Mouse (Mus musculus) activated CD4-positive, CD25-positive, alpha-beta regulatory T cell, adult 4 months (primary cell): ENCODE measurements around the gene Desi2. TPM values are rescaled to one million over a fixed set of nuclear protein-coding genes. Genes with fewer than 3 reads are reported as not detected.
"Not testable (repeated sequence)": the region's sequence is repeated elsewhere in the genome, so short reads cannot be mapped to it uniquely, and the experiment has no call there.

Source experiments
- ATAC-seq: one replicate; pipeline ENCODE4 v1.8.0; 2017
- polyA plus RNA-seq, 2 experiments: library from polyadenylated mRNA; unstranded; fragments of 100-300 nt; shearing (Covaris generic); gene quantifications; one replicate each; pipeline ENCODE4 v1.2.1; 2017

The Desi2 gene
- polyA plus RNA-seq, 2 experiments from 2014 or later, result 7.3 to 8.4 TPM

DNA sequence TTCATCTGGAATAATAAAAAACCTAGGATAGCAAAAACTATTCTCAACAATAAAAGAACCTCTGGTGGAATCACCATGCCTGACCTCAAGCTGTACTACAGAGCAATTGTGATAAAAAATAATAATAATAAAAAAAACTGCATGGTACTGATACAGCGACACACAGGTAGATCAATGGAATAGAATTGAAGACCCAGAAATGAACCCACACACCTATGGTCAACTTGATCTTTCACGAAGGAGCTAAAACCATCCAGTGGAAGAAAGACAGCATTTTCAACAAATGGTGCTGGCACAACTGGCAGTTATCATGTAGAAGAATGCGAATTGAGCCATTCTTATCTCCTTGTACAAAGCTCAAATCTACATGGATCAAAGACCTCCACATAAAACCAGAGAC lies 78.2 kb downstream of the Desi2 start:
- not testable (repeated sequence) for ATAC-seq

DNA sequence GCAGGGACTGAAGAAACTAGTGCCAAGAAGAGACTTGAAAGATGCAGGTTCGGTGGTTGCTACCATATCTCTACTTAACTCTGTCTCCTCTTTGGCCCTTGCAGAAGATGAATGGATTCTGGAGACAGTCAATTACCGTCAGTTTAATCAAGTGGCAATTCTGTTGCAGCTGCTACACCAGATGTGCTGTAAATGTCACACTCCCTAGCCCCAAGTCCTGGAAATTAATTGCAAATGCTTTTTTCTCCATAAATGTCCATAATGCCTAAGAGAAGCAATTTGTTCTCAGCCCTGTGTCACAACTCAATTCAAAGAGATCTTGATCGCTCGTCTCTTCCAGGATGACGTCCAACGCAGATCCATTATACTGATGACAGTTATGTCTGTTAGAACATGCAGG lies 83.4 kb downstream of the Desi2 start:
- no peak for ATAC-seq

DNA sequence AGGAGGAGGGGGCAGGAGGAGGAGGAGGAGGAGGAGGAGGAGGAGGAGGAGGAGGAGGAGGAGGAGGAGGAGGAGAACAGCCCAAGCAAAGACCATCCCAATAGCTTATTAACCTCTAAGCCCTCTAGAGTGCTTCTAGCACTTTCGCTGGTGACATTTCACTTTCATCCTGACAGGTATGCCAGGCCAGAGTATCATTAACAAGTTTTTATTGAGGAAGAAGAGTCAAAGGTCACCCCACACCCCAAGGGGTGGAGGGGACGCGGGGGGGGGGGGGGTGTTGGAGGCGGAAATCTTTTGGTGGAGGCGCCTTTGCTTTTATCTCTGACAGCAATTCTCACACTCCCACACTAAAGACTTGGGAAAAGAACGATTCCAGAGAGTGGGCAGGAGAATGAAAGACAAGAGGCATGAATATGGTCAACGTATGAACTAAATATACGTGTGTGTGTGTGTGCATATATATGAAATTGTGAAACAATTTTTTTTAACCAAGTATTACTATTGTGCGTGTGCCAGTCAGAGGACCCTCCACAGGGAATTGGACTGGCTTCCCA lies 88.0 kb downstream of the Desi2 start:
- no peak for ATAC-seq

DNA sequence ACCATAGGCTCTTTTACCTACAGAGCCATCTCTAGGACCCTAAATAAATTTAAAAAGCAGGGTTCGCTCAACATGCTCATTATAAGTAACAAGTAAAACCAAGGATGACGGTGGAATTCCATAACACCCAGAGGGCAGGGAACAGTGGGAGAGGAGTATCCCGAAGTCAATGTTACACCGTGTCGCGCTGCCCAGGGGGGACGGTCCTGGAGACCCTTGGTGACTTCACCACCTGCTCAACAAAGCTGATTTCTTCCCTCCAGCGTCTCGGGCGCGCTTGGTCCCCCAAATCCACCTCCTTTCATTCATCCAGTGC lies 88.5 kb downstream of the Desi2 start:
- no peak for ATAC-seq

DNA sequence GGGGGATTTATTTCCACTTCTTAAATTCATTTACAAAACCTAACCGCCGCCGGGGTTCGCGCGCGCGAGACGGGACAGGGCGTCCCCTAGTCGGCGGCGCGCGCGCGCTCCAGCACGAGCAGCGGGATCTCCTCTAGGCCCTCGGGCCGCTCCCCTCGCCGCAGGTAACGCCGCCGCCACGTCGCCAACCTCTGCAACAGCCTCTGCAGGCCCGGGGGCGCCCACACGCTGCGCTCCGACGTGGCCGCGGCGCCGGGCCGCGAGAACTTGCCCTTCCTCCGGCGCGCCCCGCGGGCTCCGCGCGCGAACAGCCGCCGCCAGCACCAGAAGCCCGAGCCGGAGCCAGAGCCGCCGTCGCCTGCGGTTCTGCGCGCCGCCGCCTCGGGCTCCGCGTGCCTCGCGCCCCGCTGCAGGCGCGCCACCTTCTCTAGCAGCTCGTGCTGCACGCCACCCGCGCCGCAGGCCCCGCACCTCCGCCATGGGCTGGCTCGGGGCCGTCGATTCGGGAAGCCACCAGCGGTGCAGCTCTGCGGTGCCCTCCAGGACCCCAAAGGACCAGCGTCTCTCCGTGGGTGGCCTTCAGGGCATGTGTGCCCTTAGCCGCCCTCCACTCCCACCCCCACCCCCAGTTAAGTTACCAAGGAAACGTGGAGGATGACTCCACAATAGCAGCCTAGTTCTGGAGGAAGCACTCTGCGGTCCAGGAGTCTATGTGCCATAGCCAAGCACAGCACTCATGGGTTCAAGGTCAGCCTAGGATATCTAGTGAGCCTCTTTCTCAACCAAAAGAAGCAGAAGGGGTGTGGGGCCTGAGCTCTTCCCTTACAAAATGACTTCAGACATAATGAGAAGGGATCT lies 89.1 kb downstream of the Desi2 start:
- no peak for ATAC-seq

DNA sequence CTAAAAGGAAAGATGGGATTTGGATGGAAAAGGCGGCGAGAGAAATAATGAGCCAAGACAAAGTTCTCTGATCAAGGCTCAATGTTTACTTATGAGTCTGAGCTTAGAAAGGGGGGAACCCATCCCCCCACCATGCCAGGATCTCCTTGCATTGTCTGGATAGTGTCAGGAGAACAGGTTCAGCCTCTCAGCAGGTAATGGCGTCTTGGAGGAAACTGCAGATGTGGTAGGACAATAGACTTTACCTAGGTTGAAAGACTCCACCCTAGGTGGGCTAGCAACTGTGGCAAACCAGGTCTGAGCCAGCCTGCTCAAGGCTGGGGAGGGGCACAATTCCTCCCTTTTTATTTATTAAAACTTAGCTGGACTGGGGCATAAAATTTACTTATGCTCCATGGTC lies 96.1 kb downstream of the Desi2 start:
- not testable (repeated sequence) for ATAC-seq

DNA sequence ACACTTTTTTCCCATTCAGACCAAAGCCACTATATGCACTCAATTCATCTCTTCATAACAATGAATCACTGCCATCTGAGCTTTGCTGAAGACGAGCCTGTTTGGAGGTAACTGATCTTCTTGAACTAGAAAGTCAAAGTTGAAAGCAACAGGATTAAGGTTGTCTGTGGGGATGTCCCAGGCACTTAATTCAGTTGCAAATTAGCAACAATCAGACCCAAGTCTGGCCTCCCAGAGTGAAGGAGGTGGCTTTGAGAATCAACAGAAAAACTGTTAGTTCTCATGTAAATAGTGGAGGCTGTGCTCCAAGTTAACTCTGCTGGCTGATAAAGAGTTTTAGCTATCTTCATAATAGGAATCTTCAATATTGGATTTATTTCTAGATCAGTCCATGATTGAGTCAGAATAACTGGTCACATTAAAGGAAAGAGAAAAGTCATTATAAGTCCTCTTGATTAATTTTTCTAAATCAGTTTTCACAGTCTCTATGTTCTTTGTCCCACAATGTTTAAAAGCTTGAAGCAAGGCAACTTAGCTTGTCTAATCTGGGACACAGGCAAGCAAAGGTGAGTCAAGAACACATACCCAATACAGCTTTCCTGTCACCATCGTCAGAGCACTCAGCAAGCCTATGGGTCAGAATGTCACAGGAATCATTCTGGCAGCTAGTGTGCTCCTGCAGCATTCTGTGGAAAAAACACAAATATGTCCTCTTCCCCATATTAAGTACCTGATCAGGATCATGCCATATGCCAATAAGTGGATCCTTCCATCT lies 96.9 kb downstream of the Desi2 start:
- no peak for ATAC-seq

DNA sequence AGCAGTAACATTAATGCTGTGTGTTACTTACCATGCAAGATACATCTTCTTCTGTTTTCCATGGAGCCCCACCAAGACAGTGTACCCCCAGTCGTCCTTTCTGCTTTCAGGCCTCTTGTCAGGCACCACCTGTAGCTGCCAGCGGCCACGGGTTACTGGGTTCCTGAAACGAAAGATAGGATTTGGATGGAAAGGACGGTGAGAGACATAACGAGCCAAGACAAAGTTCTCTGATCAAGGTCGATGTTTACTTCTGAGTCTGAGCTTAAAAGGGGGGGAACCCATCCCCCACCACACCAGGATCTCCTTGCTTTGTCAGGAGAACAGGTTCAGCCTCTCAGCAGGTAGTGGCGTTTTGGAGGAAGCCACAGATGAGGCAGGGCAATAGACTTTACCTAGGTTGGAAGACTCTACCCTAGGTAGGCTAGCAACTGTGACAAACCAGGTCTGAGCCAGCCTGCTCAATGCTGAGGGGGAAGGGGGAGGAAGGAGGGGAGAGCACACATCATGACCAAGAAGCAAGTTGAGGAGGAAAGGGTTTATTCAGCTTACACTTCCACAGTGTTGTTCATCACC lies 100.5 kb downstream of the Desi2 start:
- ATAC-seq, result no peak

DNA sequence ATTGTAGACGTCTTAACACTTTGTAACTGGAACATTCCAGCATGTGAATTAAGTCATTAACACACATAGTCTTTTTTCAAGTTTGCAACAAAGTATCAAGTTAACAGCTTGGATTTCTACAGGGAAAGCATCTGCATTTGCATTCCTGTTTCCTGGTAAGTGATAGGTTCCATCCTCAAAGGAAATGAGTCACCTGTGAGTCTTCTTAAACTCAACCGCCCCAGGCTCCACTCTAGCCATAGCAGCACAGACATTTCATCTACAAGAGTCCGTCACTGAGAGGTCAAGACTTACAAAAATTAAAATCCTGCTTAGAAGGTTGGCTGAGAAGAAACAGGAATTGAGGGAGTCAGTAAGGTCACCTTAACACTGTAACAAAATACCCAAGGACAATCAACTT lies 104.5 kb downstream of the Desi2 start:
- ATAC-seq, result no peak

DNA sequence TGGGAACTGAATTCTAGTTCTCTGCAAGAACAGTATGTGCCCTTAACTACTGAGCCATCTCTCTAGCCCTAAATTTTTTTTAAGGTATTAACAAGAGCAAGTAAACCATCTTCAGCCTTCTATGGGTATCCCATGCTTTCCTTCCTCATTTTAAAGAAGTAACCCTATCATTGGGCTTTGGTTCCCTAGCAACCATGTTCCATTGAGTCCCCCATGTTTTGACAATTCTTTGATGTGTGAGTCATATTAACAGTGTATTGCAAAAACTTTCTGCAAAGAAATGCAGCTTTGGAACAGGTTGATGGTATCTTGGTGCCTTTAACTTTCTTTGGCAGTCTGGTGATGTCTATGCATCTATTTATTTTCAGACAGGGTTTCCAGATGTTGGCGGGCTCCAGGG lies 106.8 kb downstream of the Desi2 start:
- ATAC-seq, result no peak

DNA sequence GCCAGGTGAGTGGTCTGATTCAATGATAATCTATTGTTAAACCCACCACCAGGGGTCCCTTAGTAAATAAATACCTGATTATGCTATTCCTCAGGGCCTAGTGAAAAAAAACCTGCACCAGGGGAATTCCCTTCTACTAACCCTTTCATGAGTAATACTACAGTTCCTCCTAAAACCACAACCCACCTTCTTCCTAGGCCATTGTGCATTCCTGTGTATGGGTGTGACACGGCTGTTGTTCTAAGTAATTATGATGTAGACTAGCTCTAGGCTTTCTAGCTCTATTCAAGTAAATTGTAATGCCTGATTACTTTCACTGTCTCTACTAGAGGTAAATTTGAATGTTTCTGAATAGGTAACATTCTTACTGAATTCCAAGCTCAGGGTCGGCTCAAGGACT lies 114.0 kb downstream of the Desi2 start:
- ATAC-seq, result not testable (repeated sequence)

DNA sequence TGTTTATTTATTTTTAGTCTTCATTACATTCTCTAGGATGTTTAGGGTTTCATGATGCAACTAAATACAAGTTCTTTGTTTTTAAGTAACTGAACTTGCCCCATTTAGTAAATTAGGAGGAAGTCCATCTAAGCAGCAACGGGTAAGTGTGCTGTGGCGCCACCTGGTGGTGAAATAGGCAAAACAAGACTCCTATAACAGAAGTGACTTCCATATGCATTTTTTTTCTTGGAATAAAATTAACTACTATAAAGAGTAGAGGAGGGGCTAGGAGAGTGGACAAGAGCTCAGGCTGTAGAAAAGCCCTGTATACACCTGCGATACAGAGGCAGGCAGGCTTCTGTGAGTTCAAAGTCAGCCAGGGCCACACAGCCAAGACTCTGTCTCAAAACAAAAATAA lies 116.2 kb downstream of the Desi2 start:
- peak; percentile 54 for ATAC-seq

Other genes starting within 250 kb of the Desi2 start
- under 1 TPM in 1 of 2 experiments, not detected in 1; 0.33 TPM for gene Catspere2, start 204.0 kb upstream of the Desi2 start, polyA plus RNA-seq
- gene Cox20, start 131.7 kb downstream of the Desi2 start, polyA plus RNA-seq, result 100 to 1,000 TPM; 176 to 202 TPM
- gene Hnrnpu, start 150.4 kb downstream of the Desi2 start, polyA plus RNA-seq, result 100 to 1,000 TPM in 1 of 2 experiments, 10 to 100 TPM in 1; 91.3 to 137 TPM
- gene Efcab2, start 218.7 kb downstream of the Desi2 start, polyA plus RNA-seq, result 1 to 10 TPM; 3.6 to 5.4 TPM